Mouse (Mus musculus) urinary bladder, postnatal 4 days (tissue): ENCODE measurements around the gene Secisbp2.

Source experiments
- DNase-seq, 2 experiments: peaks; one replicate each; pipeline ENCODE4 v3.0.0; 2021 to 2022; ENCODE audit warnings: low spot score in 2 of 2

The Secisbp2 gene

DNA sequence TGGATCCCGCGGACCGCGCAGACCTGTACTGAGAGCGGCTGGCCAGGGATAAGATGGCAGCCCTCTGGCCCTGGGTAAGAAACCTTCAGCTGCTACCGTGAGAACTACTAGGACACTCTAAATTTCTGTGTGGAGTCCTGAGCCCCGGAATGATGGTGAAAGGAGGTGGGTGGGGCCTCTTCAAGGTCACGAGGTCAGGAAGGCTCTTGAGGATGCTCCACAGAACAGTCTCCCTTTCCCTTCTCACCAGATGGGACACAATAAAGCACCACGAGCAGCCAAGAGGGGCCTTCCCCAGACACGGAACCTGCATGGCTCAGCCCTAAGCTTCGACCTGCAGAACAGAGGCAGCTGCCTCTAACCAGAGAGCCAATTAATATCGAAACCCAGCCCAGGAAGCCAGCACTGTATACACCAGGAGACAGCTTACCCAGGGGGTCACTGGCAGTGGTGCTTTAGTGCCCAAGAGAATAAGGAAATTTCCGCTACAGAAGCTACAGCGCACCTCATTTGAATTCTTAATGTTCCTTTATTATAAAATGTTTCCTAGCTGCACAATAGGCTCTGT lies 80.7 kb downstream of the Secisbp2 start:
- no peak for DNase-seq
